Mouse (Mus musculus) spleen, postnatal 14 days (tissue): Measurements from ENCODE around the gene Gm4881.

ENCODE experiments used
- DNase-seq, 2 experiments: peaks; one replicate each; pipeline ENCODE4 v3.0.0; 2021 to 2022; ENCODE audit warnings: low spot score in 2 of 2

Gene Gm4881

GRCm38 (mm10) chr7:24944257-24944950, at the start of gene Gm4881:
Gm4881 (minus strand) TSS chr7:24944494.
- DNase-seq, result no peak

GRCm38 (mm10) chr7:24993081-24993480, 48.8 kb upstream of the Gm4881 start:
- no peak for DNase-seq

DNA sequence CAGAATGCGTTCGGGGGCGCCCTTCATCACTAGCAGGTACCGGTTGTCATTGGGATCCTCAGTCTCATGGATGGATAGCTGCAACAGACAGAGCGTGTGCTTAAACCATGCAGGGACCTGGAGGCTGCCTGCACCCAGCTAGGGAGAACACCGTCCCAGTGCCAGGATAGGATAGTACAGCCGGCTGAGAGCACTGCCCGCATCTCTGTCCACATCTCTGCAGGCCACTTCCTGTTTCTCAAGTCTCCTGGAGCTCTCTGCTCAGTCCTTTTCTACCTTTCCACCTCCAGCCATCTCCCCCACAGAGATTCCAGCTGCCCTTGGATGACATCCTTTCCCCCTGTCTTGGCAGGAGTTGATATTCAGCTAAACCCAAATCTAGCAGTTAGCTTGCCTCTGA, 46.2 kb upstream of the Gm4881 start:
- DNase-seq, result no peak

- no peak for DNase-seq
Observed at GRCm38 (mm10) chr7:24987941-24988340, 43.6 kb upstream of the Gm4881 start.

- DNase-seq, result no peak
Observed at GRCm38 (mm10) chr7:24985799-24986198, 41.5 kb upstream of the Gm4881 start.

DNA sequence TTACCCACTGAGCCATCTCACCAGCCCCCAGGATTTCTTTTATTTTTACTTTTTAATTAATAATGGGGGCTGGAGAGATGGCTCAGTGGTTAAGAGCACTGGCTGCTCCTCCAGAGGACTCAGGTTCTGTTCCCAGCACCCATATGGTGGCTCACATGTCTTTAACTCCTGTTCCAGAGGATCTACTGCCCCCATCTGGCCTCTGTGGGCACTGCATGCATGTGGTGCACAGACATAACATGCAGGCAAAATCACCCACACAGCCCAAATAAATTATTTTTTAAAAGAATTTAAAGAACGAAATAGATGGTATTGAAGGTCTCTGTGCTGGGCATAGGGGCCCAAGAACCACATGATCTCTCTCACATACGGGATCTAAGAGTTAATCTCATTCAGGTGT, 40.0 kb upstream of the Gm4881 start:
- DNase-seq, result no peak

DNA sequence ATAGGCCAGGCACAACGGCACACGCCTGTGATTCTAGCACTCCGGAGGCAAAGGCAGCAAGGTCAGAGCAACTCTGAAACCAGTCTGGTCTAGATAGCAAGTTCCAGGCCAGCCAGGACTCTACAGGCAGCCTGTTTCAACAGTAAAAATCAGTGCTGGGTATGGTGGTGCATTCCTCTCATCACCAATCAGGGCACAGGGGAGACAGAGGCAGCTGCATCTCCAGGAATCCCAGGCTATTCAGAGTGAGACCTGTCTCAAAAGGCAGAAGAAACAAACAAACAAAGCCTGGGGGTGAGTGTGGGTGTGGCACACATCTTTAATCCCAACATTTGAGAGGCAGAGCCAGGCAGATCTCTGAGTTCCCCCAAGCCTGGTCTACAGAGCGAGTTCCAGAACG, 39.1 kb upstream of the Gm4881 start:
- DNase-seq, result no peak

- DNase-seq, result no peak
Observed at GRCm38 (mm10) chr7:24980439-24980838, 36.1 kb upstream of the Gm4881 start.

DNA sequence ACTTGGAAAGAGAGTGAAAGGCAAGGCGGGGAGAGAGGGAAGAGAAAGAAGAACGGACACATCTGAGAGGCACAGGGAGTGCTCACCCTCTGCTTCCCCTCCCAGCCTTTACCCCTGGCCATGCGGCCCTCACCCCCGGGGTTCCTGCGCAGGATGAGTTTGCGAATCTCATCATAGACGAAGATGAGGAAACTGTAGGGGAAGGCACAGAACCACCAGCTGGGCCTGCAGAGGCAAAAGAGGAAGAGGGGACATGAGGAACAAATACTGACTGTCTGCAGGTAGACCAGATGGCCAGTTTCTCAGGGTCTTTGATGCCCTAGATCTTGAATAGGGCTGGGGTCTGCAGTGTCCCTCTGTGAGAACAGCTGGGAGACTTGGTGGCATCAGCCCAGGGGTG, 34.5 kb upstream of the Gm4881 start:
- no peak for DNase-seq

DNA sequence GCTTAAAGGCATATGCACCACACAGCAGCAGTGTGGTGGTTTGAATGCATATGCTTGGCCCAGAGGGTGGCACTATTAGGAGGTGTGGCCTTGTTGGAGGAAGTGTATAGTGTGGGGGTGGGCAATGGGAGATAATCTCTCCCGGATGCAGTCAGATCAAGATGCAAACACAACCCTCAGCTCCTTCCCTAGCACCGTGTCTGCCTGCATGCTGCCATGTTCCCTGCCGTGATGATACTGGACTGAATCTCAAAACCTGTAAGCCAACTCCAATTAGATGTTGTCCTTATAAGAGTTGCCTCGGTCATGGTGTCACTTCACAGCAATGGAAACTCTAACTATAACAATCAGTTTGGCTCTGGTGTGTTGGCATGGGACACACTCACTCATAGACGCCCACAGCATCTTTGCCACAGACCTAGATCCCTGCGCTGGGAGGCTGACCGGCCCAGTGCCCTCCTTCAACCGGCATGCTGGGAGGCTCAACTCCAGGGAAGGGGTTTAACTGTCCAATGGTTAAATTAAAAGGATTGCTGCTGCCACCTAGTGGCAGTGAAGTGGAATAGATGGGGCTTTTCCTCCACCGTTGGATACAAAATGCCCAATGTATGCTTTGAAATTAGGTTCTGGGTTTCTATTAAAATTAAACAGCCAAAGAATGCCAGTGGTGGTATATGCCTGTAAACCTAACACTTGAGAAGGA, 30.8 kb upstream of the Gm4881 start:
- DNase-seq, result peak in 1 of 2 experiments; percentile 20

- no peak for DNase-seq
Observed at GRCm38 (mm10) chr7:24973902-24974301, 29.6 kb upstream of the Gm4881 start.

DNA sequence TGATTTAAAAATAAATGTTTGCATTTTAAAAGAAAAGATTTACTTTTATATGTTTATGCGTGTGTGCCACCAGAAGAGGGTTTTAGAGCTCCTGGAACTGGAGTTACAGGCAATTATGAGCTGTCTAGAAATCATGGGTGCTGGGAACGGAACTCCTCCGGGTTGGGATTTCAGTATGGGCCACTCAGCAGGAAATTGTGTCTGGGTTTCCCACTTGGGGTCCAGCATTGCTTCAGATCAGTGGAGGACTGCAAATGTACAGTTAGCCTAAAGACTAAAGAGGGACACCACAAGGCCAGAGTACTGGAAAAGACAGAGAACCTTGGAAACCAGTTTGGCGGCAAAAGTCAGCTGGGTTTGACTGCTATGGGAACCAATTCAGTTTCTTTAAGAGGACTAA, 28.9 kb upstream of the Gm4881 start:
- no peak for DNase-seq

DNA sequence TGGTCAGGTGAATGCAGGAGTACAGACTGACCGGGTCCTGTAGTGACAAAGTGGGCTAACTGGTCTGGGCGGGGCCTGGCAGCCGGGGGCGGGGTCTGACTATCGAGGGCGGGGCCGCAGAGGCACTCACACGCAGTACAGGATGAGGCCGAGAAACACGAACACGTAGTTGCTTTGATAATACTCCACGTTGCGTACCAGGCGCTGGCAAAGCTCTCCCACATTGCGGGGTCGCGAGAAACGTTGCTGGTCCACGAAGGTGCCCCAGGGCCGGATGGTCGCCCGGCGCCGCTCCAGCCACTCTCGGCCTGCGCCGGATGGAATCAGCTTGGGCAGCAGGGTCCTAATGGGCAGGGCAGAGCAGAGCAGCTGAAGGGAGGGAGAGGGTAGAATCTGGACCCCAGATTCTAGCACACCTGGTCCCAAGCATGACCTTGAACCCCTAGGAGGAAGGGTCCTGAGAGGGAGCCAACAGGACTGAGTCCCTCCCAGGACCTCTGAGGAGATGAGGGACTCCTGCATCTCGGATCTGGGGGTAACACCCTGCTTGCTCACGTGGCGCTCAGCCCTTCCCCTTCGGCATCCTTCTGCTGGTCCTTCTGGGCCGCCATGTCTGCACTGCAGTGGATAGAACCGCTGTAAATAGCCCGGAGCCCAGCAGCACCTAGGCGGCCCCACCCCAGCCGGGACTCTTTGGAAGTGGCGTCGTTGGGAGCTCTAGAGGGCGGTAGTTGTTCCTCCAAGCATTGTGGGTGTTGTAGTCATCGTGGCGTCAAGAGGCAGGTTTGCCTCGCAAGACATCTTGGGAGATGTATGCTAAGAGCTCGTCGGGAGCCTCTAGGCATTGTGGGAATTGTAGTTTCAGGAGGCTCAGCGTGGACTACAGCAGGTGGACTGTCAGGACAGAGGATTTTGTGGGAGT, 27.9 kb upstream of the Gm4881 start, which contains the start of gene Rabac1:
Gene Rabac1, minus strand, starts transcription at position 783 of the 922 bp plus-strand sequence.
- DNase-seq, result peak; percentile 72 to 79

DNA sequence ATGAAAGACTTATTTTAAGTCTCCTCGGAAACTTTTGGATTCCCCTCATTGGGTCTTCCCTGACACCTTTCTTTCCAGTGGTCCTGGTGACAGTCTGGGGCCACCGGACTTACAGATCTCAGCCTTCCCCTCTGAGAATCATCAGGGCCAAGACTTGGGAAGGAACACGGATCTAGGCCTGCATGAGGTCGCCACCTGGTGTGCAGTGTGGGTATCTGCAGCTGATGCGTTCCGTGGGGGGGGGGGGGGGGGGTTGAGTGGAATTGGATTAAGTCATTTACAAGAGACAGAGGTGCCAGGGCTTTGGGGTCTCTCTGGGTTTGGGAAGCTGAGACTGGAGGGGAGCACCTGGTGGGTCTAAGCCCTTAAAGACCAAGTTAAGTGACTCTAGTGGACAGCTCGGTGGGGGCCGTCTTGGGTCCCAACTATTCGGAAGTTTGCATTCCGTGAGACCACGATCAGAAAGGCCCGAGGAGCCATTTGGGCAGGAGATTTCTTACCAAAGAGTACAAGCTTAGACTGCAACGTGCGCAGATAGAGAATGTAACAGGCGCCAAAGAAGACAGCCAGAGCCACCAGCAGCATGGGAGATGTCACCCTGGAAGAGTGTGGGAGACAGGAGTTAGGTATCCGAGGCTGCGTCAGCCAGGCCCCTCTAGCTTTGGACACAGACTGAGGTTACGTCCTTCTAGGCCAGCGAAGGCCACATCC, 27.1 kb upstream of the Gm4881 start:
- peak in 1 of 2 experiments; percentile 34 for DNase-seq

- no peak for DNase-seq
Observed at GRCm38 (mm10) chr7:24970341-24970740, 26.0 kb upstream of the Gm4881 start.

DNA sequence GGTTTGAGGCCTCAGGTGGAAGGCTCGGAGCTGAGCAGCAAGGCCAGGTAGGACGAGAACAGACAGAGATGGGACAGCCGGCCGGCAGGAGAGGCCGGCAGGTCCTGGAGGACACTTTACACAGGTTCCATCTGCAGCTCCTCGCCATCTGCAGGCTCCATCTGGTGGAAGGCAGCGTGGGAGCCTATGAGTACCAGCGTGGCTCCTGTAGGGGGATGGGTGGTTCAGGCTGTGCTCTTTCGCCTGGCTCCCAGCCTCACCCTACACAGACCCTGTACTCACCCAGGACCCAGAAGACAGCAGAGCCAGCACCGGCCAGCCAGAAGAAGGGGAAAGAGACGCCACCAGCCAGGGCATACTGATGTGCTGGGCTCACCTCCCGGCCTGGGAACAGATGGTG, 25.5 kb upstream of the Gm4881 start:
- DNase-seq, result no peak

GRCm38 (mm10) chr7:24968463-24968862, 24.2 kb upstream of the Gm4881 start:
- no peak for DNase-seq

GRCm38 (mm10) chr7:24967966-24968365, 23.7 kb upstream of the Gm4881 start:
- DNase-seq, result no peak

DNA sequence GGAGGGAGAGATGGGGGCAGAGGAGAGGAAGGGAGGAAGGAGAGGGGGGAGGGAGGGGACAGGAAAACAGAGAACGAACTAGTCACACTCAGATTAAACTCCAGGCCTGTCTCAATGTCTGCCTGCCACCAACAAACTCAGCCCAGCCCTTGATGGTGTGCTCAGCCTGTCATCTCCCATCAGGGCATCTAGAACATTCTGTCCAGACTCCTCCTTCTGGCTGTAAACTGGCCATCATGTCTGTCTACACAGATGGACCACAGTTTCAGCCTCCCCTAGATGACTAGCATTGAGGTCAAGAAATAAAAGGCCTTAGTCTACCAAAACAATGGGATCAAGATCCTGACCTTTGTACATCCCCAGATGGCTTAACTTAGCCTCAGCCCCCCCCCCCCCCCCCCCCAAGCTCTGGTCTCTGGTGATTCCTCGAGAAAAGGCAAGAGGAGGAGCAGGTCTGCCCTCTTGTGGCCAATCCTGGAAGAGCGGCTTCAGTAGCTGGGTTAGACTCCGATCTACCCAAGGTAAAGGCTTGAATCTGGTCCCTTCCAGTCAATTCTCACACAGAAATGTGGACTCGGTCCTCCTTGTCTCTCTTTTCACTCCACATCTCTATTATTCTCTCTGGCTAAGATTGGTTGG, 20.7 kb upstream of the Gm4881 start:
- DNase-seq, result peak; percentile 56 to 78

- no peak for DNase-seq
Observed at GRCm38 (mm10) chr7:24964288-24964687, 20.0 kb upstream of the Gm4881 start.

- no peak for DNase-seq
Observed at GRCm38 (mm10) chr7:24955226-24955625, 10.9 kb upstream of the Gm4881 start.
